Mouse (Mus musculus) lung, postnatal 0 days (tissue): Measurements from ENCODE around the gene Elf4.

ENCODE experiments used
- CTCF ChIP-seq: IDR thresholded peaks from 2 replicates; pipeline ENCODE4 v1.5.1; 2016; ENCODE audit warnings: antibody characterized with exemption, mild to moderate bottlenecking
- EP300 ChIP-seq: IDR thresholded peaks from 2 replicates; pipeline ENCODE4 v1.6.1; 2016; ENCODE audit warnings: antibody characterized with exemption, mild to moderate bottlenecking, control low read depth

DNA sequence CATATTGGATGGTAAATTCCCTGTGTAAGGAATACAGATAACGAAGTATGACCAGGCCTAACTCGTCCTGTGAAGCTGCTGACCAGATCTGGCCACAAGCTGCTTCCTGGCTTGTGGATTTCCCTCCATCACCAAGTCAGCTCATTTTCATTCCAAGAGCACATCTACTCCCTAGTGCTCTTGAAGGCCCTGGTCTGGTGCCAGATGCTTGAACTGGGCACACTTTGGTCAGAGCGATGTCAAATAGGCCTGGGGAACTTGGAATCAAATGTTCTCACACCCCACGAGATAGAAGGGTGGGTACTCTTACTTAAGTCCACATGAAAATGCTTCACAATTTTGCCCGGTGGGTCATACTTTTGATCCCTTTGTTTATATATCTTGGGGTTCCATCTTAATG lies 48.6 kb downstream of the Elf4 start:
- TF ChIP-seq CTCF (no peak), EP300 (no peak)
